Mouse (Mus musculus): ENCODE measurements at regions not wholly inside any gene's neighbourhood (a gene's known extent, or its start where the extent isn't known, plus 50 kb on each side); places are given as distances from the start of the nearest gene placed in this dataset.

GRCm38 (mm10) chr9:41464057-41464685 lies 302.7 kb upstream of the Ubash3b start:
- TF ChIP-seq CTCF (IDR thresholded peaks at IDR 0.05; ENCODE audit: control insufficient read depth, insufficient read depth, insufficient read length) (no peak), USF1 (IDR thresholded peaks at IDR 0.05; ENCODE audit: low read depth) (no peak), CEBPB (IDR thresholded peaks at IDR 0.05; ENCODE audit: low read depth) (no peak), MAX (IDR thresholded peaks at IDR 0.05) (no peak), MYOD1 (IDR thresholded peaks at IDR 0.05; ENCODE audit: control insufficient read depth, insufficient read length, low read depth) (no peak), MYOG (IDR thresholded peaks at IDR 0.05; ENCODE audit: control insufficient read depth, extremely low read depth, insufficient read length) (no peak), FOSL1 (IDR thresholded peaks at IDR 0.05; ENCODE audit: insufficient read depth, low read length, poor library complexity, severe bottlenecking) (no peak)

Measured in C2C12 (cell line).